10 mouse cellular contexts compared by ENCODE assay signal in genomic region chr9:92174176-92175075, GRCm38 (mm10). TPM values are rescaled to one million over a fixed set of nuclear protein-coding genes. Genes with fewer than 3 reads are reported as not detected.
DNase-seq lines count a peak whose midpoint lies in the region; ATAC-seq and TF ChIP-seq lines count a peak whose summit lies in the region.
"Had no signal": no experiment of that assay in that cellular context is flagged by ENCODE, and none has a peak within 500 bp of the region (broad histone marks: within the 10 kb centered on the region; RNA-seq: fewer than 3 reads in every experiment).

No protein-coding gene starts in this region.

- no peak overlapping the region for H3K9ac ChIP-seq in hindbrain, embryonic 13.5 days

- H3K27ac ChIP-seq in kidney, adult 2 months (ENCODE audit: insufficient read depth, low read depth, low read length) = no peak overlapping the region
- peak overlapping the region; percentile 67 for H3K27ac ChIP-seq in hindbrain, embryonic 13.5 days
- peak overlapping the region; percentile 70 for H3K27ac ChIP-seq in midbrain, embryonic 10.5 days (replicated peaks)
- no peak overlapping the region for H3K27ac ChIP-seq in thymus, adult 2 months (ENCODE audit: control insufficient read depth, insufficient read depth, low read length)

- no peaks in the 10 kb centered on the region for H3K27me3 ChIP-seq in kidney, adult 2 months (replicated peaks; ENCODE audit: control insufficient read depth, insufficient read depth, low read length)
- no peaks in the 10 kb centered on the region for H3K27me3 ChIP-seq in hindbrain, embryonic 13.5 days
- H3K27me3 ChIP-seq in midbrain, embryonic 10.5 days (ENCODE audit: low read depth, poor library complexity, severe bottlenecking) = peaks cover 46% of the 10 kb centered on the region
- H3K27me3 ChIP-seq in thymus, adult 2 months (ENCODE audit: control insufficient read depth, insufficient read depth, low read length) = no peaks in the 10 kb centered on the region

- TF ChIP-seq CTCF in kidney, adult 2 months (conservative IDR thresholded peaks at IDR 0.05; ENCODE audit: insufficient read depth, insufficient read length, low read depth, low read length) = no peak
- TF ChIP-seq CTCF in thymus, adult 2 months (IDR thresholded peaks at IDR 0.05; ENCODE audit: borderline replicate concordance, control insufficient read depth, extremely low read depth, insufficient read depth, low read length, poor library complexity) = no peak

- H3K4me3 ChIP-seq in kidney, adult 2 months (ENCODE audit: insufficient read depth, low read depth, low read length) = no peak overlapping the region
- no peak overlapping the region for H3K4me3 ChIP-seq in hindbrain, embryonic 13.5 days
- peak overlapping the region; percentile 11; the same call in 1 of the 2 replicates for H3K4me3 ChIP-seq in midbrain, embryonic 10.5 days
- H3K4me3 ChIP-seq in thymus, adult 2 months (ENCODE audit: control insufficient read depth, insufficient read depth, low read length) = no peak overlapping the region

- H3K4me1 ChIP-seq in kidney, adult 2 months (ENCODE audit: control insufficient read depth, insufficient read depth, low read length) = no peaks in the 10 kb centered on the region
- peaks cover 11% of the 10 kb centered on the region for H3K4me1 ChIP-seq in hindbrain, embryonic 13.5 days (replicated peaks)
- H3K4me1 ChIP-seq in midbrain, embryonic 10.5 days = peaks cover 27% of the 10 kb centered on the region
- H3K4me1 ChIP-seq in thymus, adult 2 months (replicated peaks; ENCODE audit: control insufficient read depth, insufficient read depth, low read length) = no peaks in the 10 kb centered on the region

- no peaks in the 10 kb centered on the region for H3K9me3 ChIP-seq in hindbrain, embryonic 13.5 days
- no peaks in the 10 kb centered on the region for H3K9me3 ChIP-seq in midbrain, embryonic 10.5 days (replicated peaks)

- ATAC-seq in hindbrain, embryonic 13.5 days (ENCODE audit: low FRiP score) = peak; percentile 86

- H3K36me3 ChIP-seq in kidney, adult 2 months (ENCODE audit: control insufficient read depth, insufficient read depth, low read length) = no peaks in the 10 kb centered on the region
- no peaks in the 10 kb centered on the region for H3K36me3 ChIP-seq in hindbrain, embryonic 13.5 days
- no peaks in the 10 kb centered on the region for H3K36me3 ChIP-seq in midbrain, embryonic 10.5 days
- no peaks in the 10 kb centered on the region for H3K36me3 ChIP-seq in thymus, adult 2 months (ENCODE audit: control insufficient read depth, insufficient read depth, low read length)

- no peak for TF ChIP-seq POLR2A in kidney, adult 2 months (IDR thresholded peaks at IDR 0.05; ENCODE audit: low read depth, low read length)
- no peak for TF ChIP-seq POLR2A in thymus, adult 2 months (IDR thresholded peaks at IDR 0.05; ENCODE audit: control insufficient read depth, extremely low read depth, insufficient read depth, low read length, poor library complexity)

- peak; percentile 33 for DNase-seq in kidney, adult 2 months
- DNase-seq in kidney, adult 18-20 months = no peak
- peak; percentile 62 to 65 for DNase-seq in cerebellum, postnatal 14 days
- peak; percentile 78 for DNase-seq in midbrain, embryonic 10.5 days (ENCODE audit: low spot score)
- DNase-seq in telencephalon, adult 2 months (ENCODE audit: low read depth, low spot score) = peak; percentile 38
- no peak for DNase-seq in c-Kit-positive CD71-positive TER-119-positive erythroid progenitor cells, embryonic 14.5 days (ENCODE audit: low spot score)
- no peak for DNase-seq in thymus, adult 2 months

- H3K4me2 ChIP-seq in hindbrain, embryonic 13.5 days = peak overlapping the region; percentile 1; the same call in 1 of the 2 replicates

- 56% methylated on average over 15 of the region's 15 CpGs for WGBS in kidney, adult 2 months
- 18% methylated on average over 15 of the region's 15 CpGs for WGBS in hindbrain, embryonic 13.5 days
- 29% methylated on average over 15 of the region's 15 CpGs for WGBS in midbrain, embryonic 10.5 days
- WGBS in thymus, adult 2 months = 82% methylated on average over 15 of the region's 15 CpGs

RNA-seq across cellular contexts. Expression of gene Plscr5, which starts 18.3 kb away (rescaled TPM):
- polyA plus RNA-seq in kidney, adult 2 months (2012; rRNA removed) = not detected in 2 replicates
- polyA plus RNA-seq in hindbrain, embryonic 13.5 days (2015; fragmentation: Nextera tagmentation; extraction: Ambion mirVana) = 0.14 and 0.32 TPM in 2 replicates
- polyA plus RNA-seq in midbrain, embryonic 10.5 days (2016; fragmentation: Nextera tagmentation; extraction: Ambion mirVana) = not detected in 2 replicates
- polyA plus RNA-seq in thymus, adult 2 months (2012; rRNA removed) = 0.10 and 0.27 TPM in 2 replicates
- polyA plus RNA-seq: cortical plate, adult 2 months; limb, embryonic 11.5 days had no signal

Comparison
In these comparisons a context has a peak if more than half of its experiments do, and no peak if none do; other contexts are left out.
1. DNase-seq: peak in kidney, adult 2 months (single experiment), cerebellum, postnatal 14 days (2 of 2), midbrain, embryonic 10.5 days (single experiment) and telencephalon, adult 2 months (single experiment); none in kidney, adult 18-20 months (single experiment), c-Kit-positive CD71-positive TER-119-positive erythroid progenitor cells, embryonic 14.5 days (single experiment) and thymus, adult 2 months (single experiment).
2. H3K27ac ChIP-seq: peak in hindbrain, embryonic 13.5 days (single experiment) and midbrain, embryonic 10.5 days (single experiment); none in kidney, adult 2 months (single experiment) and thymus, adult 2 months (single experiment).